Mouse (Mus musculus) MEL (cell line): Measurements from ENCODE around the gene Cald1. TPM values are rescaled to one million over a fixed set of nuclear protein-coding genes. Genes with fewer than 3 reads are reported as not detected.

Experiments used
- DNase-seq: peaks from one replicate; pipeline ENCODE4 v3.0.0; 2011; ENCODE audit warnings: low read depth, low spot score
- H3K27ac ChIP-seq: 2 replicates; pipeline ENCODE4 v1.5.1; 2012; ENCODE audit warnings: low read depth, mild to moderate bottlenecking, control low read depth, low read length, moderate library complexity; ENCODE audit not compliant: control insufficient read depth
- H3K27me3 ChIP-seq, 2 experiments: fragments of 150-350 bp in 1 of 2; sonication (generic) in 1 of 2; 2 replicates each; pipeline ENCODE4 v1.6.1; 2012; ENCODE audit warnings: low read length in 2 of 2, mild to moderate bottlenecking in 2 of 2, improper control_type of control experiment in 1 of 2, moderate library complexity in 1 of 2; ENCODE audit not compliant: insufficient read depth in 2 of 2, control insufficient read depth in 1 of 2
- H3K36me3 ChIP-seq, 2 experiments: 2 replicates each; pipeline ENCODE4 v1.6.1; 2012 to 2014; ENCODE audit warnings: low read length in 2 of 2, improper control_type of control experiment in 1 of 2, inconsistent platforms in 1 of 2, mild to moderate bottlenecking in 1 of 2; ENCODE audit not compliant: insufficient read depth in 2 of 2, control insufficient read depth in 1 of 2
- H3K4me1 ChIP-seq, 2 experiments: fragments of 150-350 bp in 1 of 2; sonication (generic) in 1 of 2; 2 replicates each; pipeline ENCODE4 v1.6.1; 2012; ENCODE audit warnings: low read length in 2 of 2, improper control_type of control experiment in 1 of 2, mild to moderate bottlenecking in 1 of 2; ENCODE audit not compliant: insufficient read depth in 2 of 2, control insufficient read depth in 1 of 2
- H3K4me3 ChIP-seq, 2 experiments: fragments of 150-350 bp in 1 of 2; sonication (generic) in 1 of 2; 2 replicates each; pipeline ENCODE4 v1.5.1; 2012; ENCODE audit warnings: low read depth in 2 of 2, low read length in 2 of 2, mild to moderate bottlenecking in 2 of 2, moderate library complexity in 2 of 2, control low read depth in 1 of 2, improper control_type of control experiment in 1 of 2; ENCODE audit not compliant: control insufficient read depth in 1 of 2, insufficient read depth in 1 of 2
- H3K79me2 ChIP-seq: 2 replicates; pipeline ENCODE4 v1.6.1; 2012; ENCODE audit warnings: mild to moderate bottlenecking, low read length, moderate library complexity; ENCODE audit not compliant: control insufficient read depth, poor library complexity, insufficient read depth
- H3K9ac ChIP-seq: 2 replicates; pipeline ENCODE4 v1.6.1; 2012; ENCODE audit warnings: low read depth, mild to moderate bottlenecking, control low read depth, low read length, moderate library complexity; ENCODE audit not compliant: control insufficient read depth, poor library complexity, severe bottlenecking
- H3K9me3 ChIP-seq: fragments of 150-350 bp; sonication (generic); replicated peaks from 2 replicates; pipeline ENCODE4 v1.6.1; 2012; ENCODE audit warnings: mild to moderate bottlenecking, low read length, improper control_type of control experiment, moderate library complexity; ENCODE audit not compliant: insufficient read depth
- CHD2 ChIP-seq: IDR thresholded peaks from 2 replicates; pipeline ENCODE4 v1.6.1; 2011; ENCODE audit warnings: low read length, improper control_type of control experiment
- CTCF ChIP-seq, 3 experiments: IDR thresholded peaks in 2 of 3; conservative IDR thresholded peaks in 1 of 3; 2 replicates each; pipeline ENCODE4 v1.5.1; 2011 to 2012; ENCODE audit warnings: low read length in 3 of 3, low read depth in 2 of 3, mild to moderate bottlenecking in 2 of 3, improper control_type of control experiment in 1 of 3, inconsistent platforms in 1 of 3, mixed read lengths in 1 of 3, moderate library complexity in 1 of 3; ENCODE audit not compliant: control insufficient read depth in 1 of 3, insufficient read depth in 1 of 3, poor library complexity in 1 of 3, severe bottlenecking in 1 of 3
- ELF1 ChIP-seq: IDR thresholded peaks from 2 replicates; pipeline ENCODE4 v1.6.1; 2014; ENCODE audit warnings: low read depth, mild to moderate bottlenecking, inconsistent platforms, low read length, improper control_type of control experiment, moderate library complexity
- EP300 ChIP-seq, 2 experiments: IDR thresholded peaks; 2 replicates each; pipeline ENCODE4 v1.6.1; 2011; ENCODE audit warnings: improper control_type of control experiment in 2 of 2, low read length in 2 of 2, low read depth in 1 of 2, mild to moderate bottlenecking in 1 of 2
- GATA1 ChIP-seq: IDR thresholded peaks from 2 replicates; pipeline ENCODE4 v1.6.1; 2011; ENCODE audit warnings: low read depth, low read length, improper control_type of control experiment
- MAX ChIP-seq: IDR thresholded peaks from 2 replicates; pipeline ENCODE4 v1.6.1; 2011; ENCODE audit warnings: low read length, improper control_type of control experiment
- MAZ ChIP-seq: IDR thresholded peaks from 2 replicates; pipeline ENCODE4 v1.6.1; 2012; ENCODE audit warnings: low read depth, mild to moderate bottlenecking, inconsistent platforms, low read length, improper control_type of control experiment
- MEF2A ChIP-seq: IDR thresholded peaks from 2 replicates; pipeline ENCODE4 v1.6.1; 2014; ENCODE audit warnings: low read depth, mild to moderate bottlenecking, inconsistent platforms, low read length, improper control_type of control experiment; ENCODE audit not compliant: poor library complexity, insufficient replicate concordance, severe bottlenecking; ENCODE audit errors: extremely low read depth
- MXI1 ChIP-seq: IDR thresholded peaks from 2 replicates; pipeline ENCODE4 v1.6.1; 2011; ENCODE audit warnings: mild to moderate bottlenecking, low read depth, low read length, improper control_type of control experiment
- MYB ChIP-seq: IDR thresholded peaks from 2 replicates; pipeline ENCODE4 v1.6.1; 2011; ENCODE audit warnings: mild to moderate bottlenecking, low read depth, low read length, improper control_type of control experiment
- RAD21 ChIP-seq: IDR thresholded peaks from 2 replicates; pipeline ENCODE4 v1.6.1; 2011; ENCODE audit warnings: mild to moderate bottlenecking, low read depth, low read length, improper control_type of control experiment
- SIN3A ChIP-seq: IDR thresholded peaks from 2 replicates; pipeline ENCODE4 v1.6.1; 2012; ENCODE audit warnings: low read length, improper control_type of control experiment, inconsistent platforms
- SMC3 ChIP-seq: IDR thresholded peaks from 2 replicates; pipeline ENCODE4 v1.6.1; 2011; ENCODE audit warnings: low read depth, low read length, improper control_type of control experiment
- TAL1 ChIP-seq: IDR thresholded peaks from 2 replicates; pipeline ENCODE4 v1.6.1; 2012; ENCODE audit warnings: mild to moderate bottlenecking, inconsistent platforms, low read length, moderate library complexity, mixed read lengths
- UBTF ChIP-seq: IDR thresholded peaks from 2 replicates; pipeline ENCODE4 v1.6.1; 2012; ENCODE audit warnings: low read depth, mild to moderate bottlenecking, inconsistent platforms, low read length, improper control_type of control experiment, moderate library complexity, borderline replicate concordance; ENCODE audit not compliant: insufficient read depth
- USF2 ChIP-seq, 2 experiments: IDR thresholded peaks; 2 replicates each; pipeline ENCODE4 v1.6.1; 2011 to 2012; ENCODE audit warnings: improper control_type of control experiment in 2 of 2, low read length in 2 of 2, borderline replicate concordance in 1 of 2, inconsistent platforms in 1 of 2, low read depth in 1 of 2, mild to moderate bottlenecking in 1 of 2; ENCODE audit not compliant: insufficient read depth in 1 of 2
- ZC3H11A ChIP-seq: IDR thresholded peaks from 2 replicates; pipeline ENCODE4 v1.6.1; 2012; ENCODE audit warnings: low read depth, mild to moderate bottlenecking, inconsistent platforms, low read length, improper control_type of control experiment
- polyA plus RNA-seq, 2 experiments: library from polyadenylated mRNA; stranded (reverse) in 1 of 2; unstranded in 1 of 2; fragments of >175 nt in 1 of 2; fragments of >200 nt in 1 of 2; gene quantifications; 2 replicates each; pipeline versions ENCODE4 v1.2.1 to v1.2.4; 2012; ENCODE audit warnings: low replicate concordance in 2 of 2, low read depth in 1 of 2; ENCODE audit not compliant: insufficient read length in 2 of 2, insufficient read depth in 1 of 2, missing spikeins in 1 of 2
- total RNA-seq: library from RNA; depleted of rRNA; stranded (reverse); fragments of 300-350 nt; gene quantifications from 2 replicates; pipeline ENCODE4 v1.2.3, GENCODE M21; 2012

Gene Cald1
- total and polyA plus RNA-seq, 3 experiments: not detected

DNA sequence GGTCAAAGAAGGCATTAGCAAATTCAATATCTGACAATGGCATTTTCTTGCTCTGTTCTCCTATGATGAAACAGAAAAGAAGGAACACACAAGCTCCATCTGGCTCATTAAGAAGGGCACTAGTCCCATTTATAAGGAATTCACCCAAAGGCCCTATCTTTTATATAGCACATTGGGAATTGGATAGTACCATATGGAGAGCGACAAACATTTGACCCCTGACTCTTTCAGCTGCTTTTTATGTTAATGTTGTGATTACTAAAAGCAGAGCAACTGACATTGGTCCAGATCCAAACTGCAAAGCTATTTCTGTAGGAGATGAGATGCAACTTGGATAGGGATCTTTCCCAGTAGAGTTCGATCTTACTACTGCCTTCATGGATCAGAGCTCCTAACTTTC, 160.0 kb downstream of the Cald1 start:
- H3K9ac ChIP-seq: no peak overlapping the region
- no peaks in the 10 kb centered on the region for H3K9me3 ChIP-seq
- no peak for DNase-seq
- H3K27me3 ChIP-seq: peaks cover 0 to 3% of the 10 kb centered on the region in 2 experiments; a peak in 2 of 4 replicates
- H3K4me3 ChIP-seq: no peak overlapping the region
- no peak overlapping the region for H3K27ac ChIP-seq
- no peak for TF ChIP-seq UBTF
- TF ChIP-seq MYB: no peak
- no peak for TF ChIP-seq ELF1
- TF ChIP-seq MAZ: no peak
- no peak for TF ChIP-seq SIN3A
- no peak for TF ChIP-seq MAX
- TF ChIP-seq CHD2: no peak
- TF ChIP-seq MEF2A: no peak
- no peak for TF ChIP-seq ZC3H11A
- no peak for TF ChIP-seq EP300 (IDR thresholded peaks at IDR 0.05; ENCODE audit: low read depth in 1 of 2, low read length in 2 of 2)
- no peaks in the 10 kb centered on the region for H3K4me1 ChIP-seq
- H3K36me3 ChIP-seq: no peaks in the 10 kb centered on the region
- H3K79me2 ChIP-seq: no peaks in the 10 kb centered on the region

DNA sequence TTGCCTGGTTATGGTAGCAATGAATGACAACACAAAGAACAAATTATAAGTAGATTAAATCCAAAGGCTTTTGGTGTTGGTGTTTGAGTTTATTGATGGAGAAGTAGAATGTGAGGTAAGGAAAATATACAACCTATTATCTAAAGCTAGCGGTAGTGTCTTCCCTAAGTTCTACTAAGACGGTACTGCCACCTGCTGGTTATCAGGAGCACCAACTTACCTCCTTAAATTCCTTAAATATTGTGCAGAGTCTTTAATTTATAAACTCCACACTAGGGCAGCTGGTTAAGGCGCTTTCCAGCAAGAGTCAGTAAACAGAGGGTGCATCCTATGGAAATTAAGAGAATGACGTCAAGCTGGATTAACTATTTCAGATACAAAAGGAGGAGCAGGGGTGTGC, 161.7 kb downstream of the Cald1 start:
- Histone ChIP-seq H3K9ac (no peak overlapping the region), H3K27me3 (peaks cover 5 to 6% of the 10 kb centered on the region in 2 experiments; a peak in 2 of 4 replicates), H3K4me3 (no peak overlapping the region), H3K36me3 (no peaks in the 10 kb centered on the region), H3K4me1 (no peaks in the 10 kb centered on the region), H3K79me2 (no peaks in the 10 kb centered on the region), H3K27ac (no peak overlapping the region), H3K9me3 (no peaks in the 10 kb centered on the region)
- peak; percentile 80 for DNase-seq
- TF ChIP-seq CTCF (IDR thresholded peaks at IDR 0.05 in 2 of 3, conservative IDR thresholded peaks at IDR 0.05 in 1 of 3; ENCODE audit: control insufficient read depth in 1 of 3, insufficient read depth in 1 of 3, low read depth in 2 of 3, low read length in 3 of 3, poor library complexity in 1 of 3, severe bottlenecking in 1 of 3) (peak; percentile 48 to 82 (median 65)), SMC3 (peak; percentile 83), USF2 (IDR thresholded peaks at IDR 0.05; ENCODE audit: borderline replicate concordance in 1 of 2, insufficient read depth in 1 of 2, low read depth in 1 of 2, low read length in 2 of 2) (no peak), GATA1 (no peak), ZC3H11A (peak; percentile 72), MXI1 (no peak), TAL1 (no peak), MYB (no peak), RAD21 (peak; percentile 81), MAZ (no peak)
